Mouse (Mus musculus) liver, postnatal 0 days (tissue): Measurements from ENCODE around the gene Wbp1l.

Source experiments
- CTCF ChIP-seq: sonication (generic); IDR thresholded peaks from 2 replicates; pipeline ENCODE4 v1.5.1; 2016; ENCODE audit warnings: antibody characterized with exemption, low read depth
- EP300 ChIP-seq: IDR thresholded peaks from 2 replicates; pipeline ENCODE4 v1.6.1; 2016; ENCODE audit warnings: antibody characterized with exemption, low read depth, mild to moderate bottlenecking

DNA sequence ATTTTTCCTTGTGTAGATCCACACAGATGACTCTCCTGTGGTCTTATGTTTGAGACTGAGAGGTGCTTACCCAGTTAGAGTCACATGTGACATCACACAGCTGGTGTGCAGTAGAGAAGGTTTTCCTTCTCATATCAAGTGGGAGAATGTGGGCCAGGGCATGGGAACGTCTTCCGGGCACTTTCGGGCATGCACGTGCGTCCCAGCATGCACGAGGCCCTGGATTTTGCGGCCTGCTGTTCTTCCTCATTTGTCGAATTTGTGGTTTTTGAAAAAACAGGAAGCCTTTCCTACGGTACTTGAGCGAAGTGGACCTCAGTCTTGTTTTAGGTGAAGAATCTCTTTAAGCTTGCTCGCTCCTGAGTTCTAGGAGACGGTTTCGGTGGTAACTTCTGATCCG lies 49.7 kb downstream of the Wbp1l start:
- TF ChIP-seq EP300 (no peak), CTCF (no peak)
